Mouse (Mus musculus) cerebral cortex, adult 2 months (tissue): Measurements from ENCODE around the gene Cerkl.

Experiments
- WGBS: fragments of 180-500 bp; shearing (Covaris S2); methylation state at CpG from one replicate; pipeline ENCODE4 v1.1.7; 2018; 5-methylcytosine and 5-hydroxymethylcytosine counted together

Cerkl gene

GRCm38 (mm10) chr2:79372154-79372467 lies 84.5 kb downstream of the Cerkl start:
- 91% methylated on average over 2 of the region's 2 CpGs for WGBS

DNA sequence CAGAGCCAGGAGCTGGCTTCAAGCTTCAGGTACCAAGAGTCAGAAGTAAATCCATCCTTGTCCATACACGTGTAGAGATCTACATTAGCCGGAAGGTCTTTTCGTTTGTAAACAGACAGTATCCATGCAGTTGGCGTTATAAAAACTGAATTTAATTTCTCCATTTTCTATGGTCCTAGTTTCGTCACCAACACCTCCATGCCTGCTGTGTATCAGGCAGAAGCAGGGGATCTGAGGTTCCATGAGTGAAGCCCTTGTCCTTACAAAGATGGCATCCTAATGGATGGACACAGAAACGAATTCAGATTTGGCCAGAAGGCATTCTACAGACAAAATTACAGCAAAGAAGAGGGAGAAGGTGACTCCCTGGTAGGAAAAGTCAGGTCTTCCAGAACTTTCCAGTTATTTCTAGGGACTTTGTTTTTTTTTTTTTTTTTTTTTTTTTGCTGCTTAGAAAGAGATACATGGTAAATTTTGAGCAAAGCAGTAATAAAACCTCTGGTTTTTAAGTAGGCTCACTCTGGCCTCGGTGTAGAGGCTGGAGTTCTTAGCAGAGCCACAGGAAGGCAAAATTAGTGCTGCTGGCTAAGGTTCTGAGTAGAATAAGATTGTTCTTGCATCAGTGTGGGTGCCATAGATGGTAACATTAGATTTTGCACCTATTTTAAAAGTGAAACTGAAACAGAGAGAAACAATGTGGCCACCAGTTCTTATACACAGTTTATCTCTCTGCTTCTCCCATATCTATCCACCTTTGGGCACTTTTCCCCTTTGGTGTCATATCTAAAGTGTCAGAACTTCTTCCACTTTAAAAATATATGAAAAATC lies 85.0 kb downstream of the Cerkl start:
- whole genome bisulfite sequencing, result 91% methylated on average over 7 of the region's 7 CpGs

DNA sequence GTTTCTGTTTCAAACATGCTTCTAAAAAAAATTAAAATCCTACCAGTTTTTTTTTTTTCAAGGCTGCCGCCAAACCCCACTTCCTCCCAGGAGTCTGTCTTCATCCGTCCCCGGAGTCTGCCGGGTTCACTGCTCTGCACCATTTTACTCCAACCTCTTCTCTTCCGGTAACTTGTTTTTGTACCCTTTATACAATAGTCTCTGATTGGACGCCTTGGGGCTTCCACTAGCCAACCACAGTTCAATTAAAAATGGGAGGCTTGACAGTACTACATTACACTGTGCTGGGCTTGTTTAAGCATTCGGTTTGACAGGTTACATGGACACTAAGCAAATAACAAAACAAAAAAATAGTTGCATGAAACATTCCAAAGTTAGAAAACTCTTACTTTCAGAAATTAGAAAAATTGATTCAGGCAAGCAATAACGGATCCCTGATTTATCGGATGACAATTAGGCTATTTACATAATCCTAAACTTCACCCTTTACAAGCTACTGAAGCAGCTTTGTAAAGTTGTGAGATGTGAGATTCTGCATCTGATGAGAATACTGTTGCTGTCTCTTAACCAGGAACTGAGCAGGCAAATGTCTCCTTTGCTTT lies 85.8 kb downstream of the Cerkl start:
- WGBS, result 65% methylated on average over 9 of the region's 9 CpGs

- WGBS, result 88% methylated on average over 4 of the region's 4 CpGs
Observed at GRCm38 (mm10) chr2:79369905-79370304, 86.7 kb downstream of the Cerkl start.

DNA sequence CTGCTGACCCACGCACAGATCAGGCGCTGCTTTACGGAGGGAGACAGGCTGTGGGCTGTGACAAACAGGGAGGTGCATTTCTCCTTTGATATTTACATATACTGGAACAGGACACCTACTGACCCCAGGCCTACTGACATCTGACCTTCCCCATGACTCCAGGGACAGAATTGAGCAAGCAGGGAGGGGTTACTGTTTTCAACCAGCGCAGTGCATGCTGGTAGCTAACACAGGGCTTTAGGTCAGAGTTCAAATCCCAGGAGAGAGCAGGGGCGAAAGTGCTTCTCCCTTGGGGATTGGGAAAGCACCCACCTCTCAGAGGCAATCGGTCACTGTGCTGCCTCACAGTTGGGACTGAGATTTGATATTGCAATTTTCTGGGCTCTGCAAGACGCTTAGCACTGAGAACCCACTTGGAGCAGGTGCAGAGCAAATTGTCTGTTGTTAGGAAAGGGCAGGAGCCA lies 87.5 kb downstream of the Cerkl start:
- 90% methylated on average over 7 of the region's 7 CpGs for WGBS

GRCm38 (mm10) chr2:79368661-79369060 lies 87.9 kb downstream of the Cerkl start:
- 95% methylated on average over 12 of the region's 12 CpGs for WGBS

DNA sequence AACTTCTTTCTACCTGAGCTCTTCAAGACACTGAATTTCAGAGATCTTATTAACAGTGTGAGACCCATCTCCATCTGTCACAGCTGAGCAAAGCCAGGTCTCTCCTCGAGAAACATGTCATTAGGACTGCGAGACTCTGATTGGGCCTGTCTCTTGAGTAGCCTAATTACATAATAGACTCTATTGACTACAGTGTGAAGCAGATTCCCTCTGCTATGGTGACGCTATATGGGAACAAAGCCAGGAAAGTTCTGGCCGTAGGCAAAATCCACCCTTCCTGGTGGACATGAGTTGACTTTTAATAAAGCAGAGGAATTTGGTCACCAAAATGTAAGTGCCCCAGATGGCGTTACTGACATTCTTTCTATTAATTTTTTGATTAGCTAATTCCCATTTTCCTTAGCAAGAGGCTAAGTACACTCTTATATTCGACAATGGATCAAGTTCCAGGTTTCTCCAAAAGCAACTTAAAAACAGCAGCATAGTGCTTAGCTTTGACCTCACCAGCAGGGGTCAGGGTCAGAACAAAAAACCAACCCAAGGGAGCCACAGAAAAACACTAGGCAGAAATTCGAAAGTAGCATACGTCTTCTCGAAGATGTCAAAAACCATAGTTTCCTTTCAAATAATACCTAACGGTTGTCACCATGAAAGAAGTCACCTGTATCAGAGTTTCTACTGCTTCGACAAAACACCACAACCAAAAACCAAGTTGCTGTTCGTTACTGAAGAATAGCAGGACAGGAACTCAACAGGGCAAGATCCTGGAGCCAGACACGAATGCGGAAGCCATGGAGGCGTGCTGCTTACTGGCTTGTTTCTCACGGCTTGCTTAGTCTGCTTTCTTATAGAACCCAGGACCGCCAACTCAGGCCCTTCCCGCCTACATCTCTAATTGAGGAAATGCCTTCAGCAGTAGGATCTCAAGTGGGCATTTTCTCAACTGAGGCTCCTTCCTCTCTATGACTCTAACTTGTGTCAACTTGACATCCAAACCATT lies 88.8 kb downstream of the Cerkl start:
- 78% methylated on average over 18 of the region's 18 CpGs for WGBS

- 88% methylated on average over 6 of the region's 6 CpGs for WGBS
Observed at GRCm38 (mm10) chr2:79363920-79364319, 92.7 kb downstream of the Cerkl start.

- 43% methylated on average over 6 of the region's 6 CpGs for WGBS
Observed at GRCm38 (mm10) chr2:79362029-79362428, 94.6 kb downstream of the Cerkl start.

GRCm38 (mm10) chr2:79357835-79358234 lies 98.8 kb downstream of the Cerkl start:
- 69% methylated on average over 3 of the region's 3 CpGs for WGBS

DNA sequence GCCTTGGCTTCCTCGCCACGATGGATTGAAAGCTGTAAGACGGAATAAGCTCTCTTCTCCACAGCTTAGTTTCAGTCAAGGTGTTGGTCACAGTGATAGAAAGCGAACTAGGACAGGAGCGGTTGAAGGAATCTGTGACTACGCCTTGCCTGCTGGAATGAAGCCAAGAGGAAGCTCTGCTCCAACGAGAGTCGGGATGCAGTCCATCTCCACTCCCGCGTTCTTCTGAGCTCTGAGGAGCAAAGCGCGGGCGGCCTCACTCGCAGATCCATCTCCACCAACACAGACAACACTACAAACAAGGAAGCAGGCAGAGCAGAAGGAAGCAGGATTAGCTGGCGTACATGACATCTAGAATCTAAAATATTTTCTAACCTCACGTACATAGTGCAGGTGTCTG lies 101.8 kb downstream of the Cerkl start:
- 74% methylated on average over 16 of the region's 16 CpGs for WGBS

DNA sequence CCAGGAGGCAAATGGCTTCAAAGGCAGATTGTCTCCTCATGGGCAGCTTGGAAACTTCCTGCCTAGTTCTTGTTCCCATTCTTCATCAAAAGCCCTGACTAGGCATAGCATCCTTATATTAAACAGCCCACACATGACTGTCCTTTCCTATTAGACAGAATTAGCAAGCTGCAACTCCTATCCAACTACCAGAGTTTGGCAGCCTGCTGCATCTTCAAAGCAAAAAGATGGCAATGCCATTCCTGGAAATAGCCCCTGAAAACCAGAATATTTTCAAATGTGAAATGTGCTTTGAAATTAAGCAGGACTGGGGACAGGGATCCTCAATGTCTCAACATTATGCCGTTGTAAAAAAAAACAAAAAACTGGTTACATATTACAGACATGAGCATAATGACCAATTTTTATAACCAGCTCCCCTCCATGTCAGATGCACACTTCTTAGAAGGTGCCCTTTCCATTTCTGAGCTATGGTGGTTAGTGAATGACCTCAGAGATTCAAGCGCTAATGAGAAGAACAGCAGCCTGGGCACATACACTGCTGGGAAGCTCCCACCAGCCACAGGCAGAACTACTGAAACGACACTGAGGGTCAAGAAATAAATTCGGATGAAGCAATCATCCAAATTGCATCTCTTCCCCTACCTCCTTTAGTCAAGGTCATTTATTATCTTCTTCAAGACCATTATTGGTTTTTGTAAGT lies 104.3 kb downstream of the Cerkl start:
- 79% methylated on average over 4 of the region's 4 CpGs for WGBS

DNA sequence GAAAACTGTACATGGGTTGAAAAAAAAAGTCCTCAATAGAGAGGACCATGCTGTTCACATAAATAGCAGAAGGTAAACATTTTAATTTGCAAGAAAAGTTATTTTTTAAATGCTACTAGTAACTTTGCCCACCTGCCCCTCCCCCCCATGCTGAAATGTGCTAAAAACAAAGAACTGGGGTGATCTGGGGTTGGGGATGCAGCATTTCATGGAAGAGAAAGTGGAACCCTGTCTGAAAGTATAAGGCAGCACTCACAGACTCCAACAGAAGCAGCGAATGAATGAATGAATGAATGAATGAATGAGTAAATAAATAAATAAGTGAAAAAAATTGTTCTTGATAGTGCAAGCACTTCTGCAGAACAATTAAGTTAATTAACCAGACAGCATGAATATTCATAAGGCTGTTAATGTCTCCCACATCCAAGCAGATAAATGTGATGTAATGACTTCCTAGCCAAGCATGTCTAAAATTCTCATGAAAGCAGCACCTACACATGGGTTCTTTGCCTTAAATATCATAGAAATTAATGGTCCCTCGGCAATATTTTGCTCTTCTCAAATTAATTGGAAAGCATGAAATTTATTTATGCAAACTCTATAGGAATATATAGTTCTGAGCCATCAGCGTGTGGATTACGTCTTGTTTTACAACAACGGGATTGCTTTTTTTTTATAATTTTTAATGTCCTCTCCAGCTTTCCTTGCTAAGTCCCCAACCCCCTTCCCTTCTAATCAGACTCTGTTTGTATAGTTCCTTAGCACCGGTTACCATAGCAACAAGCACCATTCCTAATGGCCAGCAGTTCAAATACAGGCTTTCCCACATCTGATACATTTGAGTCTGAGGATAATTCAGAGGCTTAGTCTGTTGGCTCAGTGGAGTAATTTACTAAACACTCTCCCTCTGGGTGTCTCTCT lies 105.1 kb downstream of the Cerkl start:
- 53% methylated on average over 6 of the region's 6 CpGs for WGBS

- 81% methylated on average over 8 of the region's 8 CpGs for WGBS
Observed at GRCm38 (mm10) chr2:79343115-79343514, 113.5 kb downstream of the Cerkl start.

- WGBS, result 45% methylated on average over 1 of the region's 1 CpGs
Observed at GRCm38 (mm10) chr2:79339003-79339402, 117.6 kb downstream of the Cerkl start.

- WGBS, result 71% methylated on average over 1 of the region's 1 CpGs
Observed at GRCm38 (mm10) chr2:79336141-79336540, 120.4 kb downstream of the Cerkl start.

- 60% methylated on average over 2 of the region's 2 CpGs for WGBS
Observed at GRCm38 (mm10) chr2:79328079-79328478, 128.5 kb downstream of the Cerkl start.

GRCm38 (mm10) chr2:79316182-79316880 lies 140.3 kb downstream of the Cerkl start:
- WGBS, result 80% methylated on average over 9 of the region's 9 CpGs

GRCm38 (mm10) chr2:79315108-79315507 lies 141.5 kb downstream of the Cerkl start:
- 78% methylated on average over 4 of the region's 4 CpGs for WGBS

DNA sequence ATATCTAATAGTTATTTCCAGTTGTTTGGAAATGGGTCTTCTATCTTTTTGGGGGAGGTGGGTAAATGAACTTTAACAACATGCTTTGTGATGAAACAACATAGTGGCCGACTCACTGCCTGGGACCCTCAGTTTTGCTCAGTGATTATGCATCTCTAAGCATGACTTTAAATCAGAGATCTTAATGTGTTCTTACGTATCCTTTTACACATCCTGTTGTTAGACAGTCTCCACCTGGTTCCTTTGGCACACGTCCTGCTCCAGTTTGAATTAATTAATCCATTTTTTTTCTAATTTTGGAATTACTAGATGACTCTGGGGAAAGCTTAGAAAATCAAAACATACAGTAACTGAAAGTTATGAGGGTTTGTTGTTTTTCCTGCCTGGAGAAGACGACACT lies 144.1 kb downstream of the Cerkl start:
- WGBS, result 73% methylated on average over 4 of the region's 4 CpGs
